Mouse (Mus musculus): ENCODE results near the gene Opn4.

DNA sequence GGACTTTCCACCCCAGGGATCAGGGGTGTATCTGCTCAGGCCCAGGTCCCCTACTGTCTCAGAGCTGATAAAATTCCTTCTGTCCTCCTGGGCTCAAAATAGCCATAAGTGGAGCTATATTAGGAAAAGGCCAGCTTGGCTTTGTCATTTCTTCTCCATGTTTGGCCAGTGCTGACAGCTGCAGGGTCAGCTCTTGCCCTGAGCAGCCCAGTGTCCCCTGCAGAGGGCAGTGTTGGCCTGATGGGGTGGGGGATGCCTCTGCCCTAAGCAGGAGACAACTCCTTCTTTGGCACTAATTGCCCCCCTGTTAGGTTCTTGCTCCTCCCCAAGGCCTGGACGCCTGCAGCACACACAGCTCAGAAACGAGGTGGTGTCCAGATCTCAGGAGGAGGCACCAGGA, 25.9 kb downstream of the Opn4 start:
- TF ChIP-seq POLR2A (IDR thresholded peaks at IDR 0.05; ENCODE audit: insufficient read depth, low read depth, low read length) = no peak
- TF ChIP-seq CTCF (IDR thresholded peaks at IDR 0.05; ENCODE audit: insufficient read depth, low read depth, low read length) = no peak
